Mouse (Mus musculus) stomach, embryonic 14.5 days (tissue): ENCODE data around the gene Zdhhc20. TPM values are rescaled to one million over a fixed set of nuclear protein-coding genes. Genes with fewer than 3 reads are reported as not detected.
"Not testable (repeated sequence)": the region's sequence is repeated elsewhere in the genome, so short reads cannot be mapped to it uniquely, and the experiment has no call there.

Experiments used
- ATAC-seq: fragments of 200-750 bp; cut with Nextera tagmentation; 2 replicates; pipeline ENCODE4 v1.8.0; 2017; ENCODE audit warnings: low read depth, moderate TSS enrichment; ENCODE audit not compliant: insufficient number of reproducible peaks, insufficient read depth, low FRiP score
- H3K27ac ChIP-seq: fragments of 300-500 bp; sonication (generic); 2 replicates; pipeline ENCODE4 v1.5.1; 2014; ENCODE audit warnings: mild to moderate bottlenecking, low read length, moderate library complexity, mixed read lengths
- H3K27me3 ChIP-seq: fragments of 300-500 bp; sonication (generic); 2 replicates; pipeline ENCODE4 v1.6.1; 2014; ENCODE audit warnings: low read length, control low read depth, mixed read lengths; ENCODE audit not compliant: control insufficient read depth, insufficient read depth
- H3K36me3 ChIP-seq: fragments of 300-500 bp; sonication (generic); 2 replicates; pipeline ENCODE4 v1.6.1; 2014; ENCODE audit warnings: mild to moderate bottlenecking, control low read depth, low read length, moderate library complexity, mixed read lengths; ENCODE audit not compliant: control insufficient read depth, insufficient read depth
- H3K4me1 ChIP-seq: fragments of 300-500 bp; sonication (generic); 2 replicates; pipeline ENCODE4 v1.6.1; 2014; ENCODE audit warnings: low read length, control low read depth, mixed read lengths; ENCODE audit not compliant: control insufficient read depth, insufficient read depth
- H3K4me2 ChIP-seq: fragments of 300-500 bp; sonication (generic); replicated peaks from 2 replicates; pipeline ENCODE4 v1.6.1; 2014; ENCODE audit warnings: low read depth, low read length, control low read depth
- H3K4me3 ChIP-seq: fragments of 300-500 bp; sonication (generic); 2 replicates; pipeline ENCODE4 v1.5.1; 2014; ENCODE audit warnings: low read depth, low read length, control low read depth
- H3K9ac ChIP-seq: fragments of 300-500 bp; sonication (generic); replicated peaks from 2 replicates; pipeline ENCODE4 v1.6.1; 2014; ENCODE audit warnings: low read depth, mild to moderate bottlenecking, control low read depth, low read length, moderate library complexity, mixed read lengths
- H3K9me3 ChIP-seq: fragments of 300-500 bp; sonication (generic); 2 replicates; pipeline ENCODE4 v1.6.1; 2016; ENCODE audit warnings: low read depth, low read length, control low read depth; ENCODE audit not compliant: control insufficient read depth
- WGBS: fragments of 180-500 bp; shearing (Covaris S2); extraction: QIAGEN DNeasy Blood & Tissue Kit; methylation state at CpG from one replicate; pipeline ENCODE4 v1.1.7; 2014; 5-methylcytosine and 5-hydroxymethylcytosine counted together
- polyA plus RNA-seq: library from polyadenylated mRNA; unstranded; fragments of >200 nt; fragmentation: Nextera tagmentation; extraction: Ambion mirVana; gene quantifications from 2 replicates; pipeline ENCODE4 v1.2.1, GENCODE M21; 2014

Gene Zdhhc20
- polyA plus RNA-seq, 1 experiment from 2014 or later: 75.8 TPM

DNA sequence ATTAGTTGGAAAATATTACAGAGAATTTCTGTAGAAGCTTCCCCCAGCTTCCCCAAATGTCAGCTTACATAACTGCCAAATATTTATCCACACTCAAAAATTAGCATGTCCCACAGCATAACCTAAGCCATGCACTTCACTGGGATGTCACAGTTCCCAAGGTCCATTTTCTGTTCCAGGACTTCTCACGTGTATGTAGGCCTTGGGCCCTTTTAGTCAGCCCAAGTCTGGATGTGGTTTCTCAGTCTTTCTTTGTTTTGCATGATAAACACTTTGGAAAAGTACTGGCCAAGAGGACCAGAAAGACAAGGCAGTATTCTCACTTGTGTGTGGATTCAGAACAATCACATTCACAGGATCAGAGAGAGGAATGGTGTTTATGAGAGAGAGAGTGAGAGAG is 11.9 kb upstream of the Zdhhc20 start:
- H3K27ac ChIP-seq: no peak overlapping the region
- H3K4me2 ChIP-seq: no peak overlapping the region
- H3K27me3 ChIP-seq: no peaks in the 10 kb centered on the region
- H3K9me3 ChIP-seq: no peaks in the 10 kb centered on the region
- no peaks in the 10 kb centered on the region for H3K36me3 ChIP-seq
- no peak overlapping the region for H3K4me3 ChIP-seq
- WGBS: 72% methylated on average over 1 of the region's 1 CpGs
- no peak for ATAC-seq
- H3K4me1 ChIP-seq: no peaks in the 10 kb centered on the region
- H3K9ac ChIP-seq: no peak overlapping the region

DNA sequence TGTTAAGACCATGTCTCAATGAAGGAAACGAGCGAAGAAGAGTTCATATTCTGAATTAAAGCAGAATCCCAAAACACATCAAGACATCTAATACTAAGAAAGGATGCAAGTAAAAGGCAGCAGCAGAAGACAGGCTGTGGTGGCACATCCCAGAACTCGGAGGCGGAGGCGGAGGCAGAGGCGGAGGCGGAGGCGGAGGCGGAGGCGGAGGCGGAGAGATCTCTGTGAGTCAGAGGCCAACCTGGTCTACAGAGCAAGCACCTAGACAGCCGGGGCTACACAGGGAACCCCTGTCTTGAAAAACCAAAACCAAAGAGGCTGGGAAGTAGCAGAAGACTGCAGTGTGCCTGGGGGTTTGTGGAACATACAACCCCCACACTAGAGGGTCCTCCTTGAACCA is 6.8 kb upstream of the Zdhhc20 start:
- H3K4me1 ChIP-seq: no peaks in the 10 kb centered on the region
- no peaks in the 10 kb centered on the region for H3K9me3 ChIP-seq
- no peak overlapping the region for H3K9ac ChIP-seq
- H3K4me3 ChIP-seq: no peak overlapping the region
- no peak for ATAC-seq
- H3K4me2 ChIP-seq: no peak overlapping the region
- H3K27me3 ChIP-seq: no peaks in the 10 kb centered on the region
- no peak overlapping the region for H3K27ac ChIP-seq
- 98% methylated on average over 12 of the region's 12 CpGs for WGBS
- H3K36me3 ChIP-seq: no peaks in the 10 kb centered on the region

DNA sequence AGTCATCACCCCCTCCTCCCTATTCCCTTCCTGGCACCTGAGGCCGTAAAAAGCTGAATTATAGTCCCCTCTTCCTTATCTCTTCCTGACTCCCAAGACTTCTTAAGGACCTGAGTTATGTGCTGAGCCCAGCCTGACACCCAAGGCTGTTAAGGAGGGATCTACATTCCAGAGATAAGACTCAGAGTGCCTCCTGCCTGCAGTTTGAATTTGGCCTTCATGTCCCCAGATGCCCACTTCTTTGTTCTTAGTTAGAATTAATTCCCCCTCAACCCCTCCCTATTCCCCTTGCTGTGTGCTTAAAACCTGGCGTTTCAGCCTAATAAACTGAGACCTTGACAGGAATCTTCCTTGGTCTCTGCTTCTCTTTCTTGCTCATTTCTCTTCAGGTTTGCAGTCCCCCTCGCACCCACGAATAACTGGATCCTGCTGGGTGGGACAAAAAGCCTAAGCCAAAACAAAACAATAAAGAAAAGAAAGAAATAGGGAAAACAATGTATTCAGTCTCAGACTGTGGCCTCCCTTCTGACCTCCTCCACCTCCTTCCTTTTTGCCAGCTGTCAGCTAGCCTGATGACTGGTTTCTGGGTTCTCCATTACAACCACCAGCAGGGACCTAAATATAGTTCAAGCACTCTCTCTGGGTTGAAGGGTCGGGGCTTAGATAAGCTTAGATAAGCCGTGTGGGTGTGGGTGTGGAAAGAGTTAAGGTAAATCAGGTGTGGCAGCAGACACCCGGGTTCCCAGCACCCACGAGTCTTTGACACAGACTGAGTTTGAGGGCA is 6.2 kb upstream of the Zdhhc20 start:
- WGBS: 71% methylated on average over 8 of the region's 8 CpGs
- not testable (repeated sequence) for H3K9me3 ChIP-seq, H3K9ac ChIP-seq, H3K36me3 ChIP-seq, H3K27ac ChIP-seq, H3K4me2 ChIP-seq, H3K4me3 ChIP-seq, H3K4me1 ChIP-seq, H3K27me3 ChIP-seq, ATAC-seq

DNA sequence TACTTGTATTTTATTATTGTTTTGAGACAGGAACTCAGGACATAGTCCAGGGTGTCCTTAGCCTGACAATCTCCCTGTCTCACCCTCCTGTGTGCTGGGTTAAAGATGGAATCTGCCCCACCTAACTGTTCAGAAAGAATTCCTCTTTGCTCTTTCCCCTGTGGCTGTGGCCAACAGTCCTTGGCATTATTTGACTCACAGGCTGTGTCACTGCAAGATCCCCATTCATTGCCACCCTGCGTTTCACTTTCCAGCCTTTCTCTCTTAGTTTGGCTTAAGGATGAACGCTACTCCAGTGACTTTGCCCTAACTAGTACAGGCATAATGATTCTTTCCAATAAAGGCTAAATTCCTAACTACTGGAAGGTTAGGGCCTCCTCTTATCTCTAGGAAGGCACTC is 4.3 kb upstream of the Zdhhc20 start:
- Histone ChIP-seq H3K36me3 (no peaks in the 10 kb centered on the region), H3K27me3 (no peaks in the 10 kb centered on the region), H3K4me1 (no peaks in the 10 kb centered on the region), H3K4me2 (no peak overlapping the region), H3K9ac (no peak overlapping the region), H3K9me3 (no peaks in the 10 kb centered on the region), H3K27ac (no peak overlapping the region), H3K4me3 (no peak overlapping the region)
- ATAC-seq: no peak
- 85% methylated on average over 2 of the region's 2 CpGs for whole genome bisulfite sequencing

DNA sequence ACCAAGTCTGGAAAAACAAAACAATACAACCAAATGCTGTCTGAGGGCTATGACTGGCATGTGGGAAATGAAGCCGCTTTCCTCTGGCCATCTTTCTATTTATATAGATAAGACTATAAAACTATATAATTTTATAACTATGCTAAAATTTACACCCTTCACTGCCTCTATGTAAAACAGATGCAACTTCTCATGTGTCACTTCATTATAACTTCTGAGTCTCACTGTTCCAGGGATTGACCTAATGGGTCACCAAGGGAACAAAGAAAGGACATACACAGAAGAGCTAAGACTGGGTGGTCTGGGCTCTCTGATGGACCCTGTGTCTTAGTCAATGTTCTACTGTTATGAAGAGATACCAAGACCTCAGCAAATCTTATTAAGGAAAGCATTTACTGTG is 2.9 kb upstream of the Zdhhc20 start:
- H3K27ac ChIP-seq: no peak overlapping the region
- no peak overlapping the region for H3K4me3 ChIP-seq
- no peaks in the 10 kb centered on the region for H3K27me3 ChIP-seq
- H3K4me1 ChIP-seq: peaks cover 3% of the 10 kb centered on the region; the same call in 1 of the 2 replicates
- no peak overlapping the region for H3K9ac ChIP-seq
- WGBS: 100% methylated on average over 1 of the region's 1 CpGs
- no peak for ATAC-seq
- no peak overlapping the region for H3K4me2 ChIP-seq
- no peaks in the 10 kb centered on the region for H3K9me3 ChIP-seq
- no peaks in the 10 kb centered on the region for H3K36me3 ChIP-seq

DNA sequence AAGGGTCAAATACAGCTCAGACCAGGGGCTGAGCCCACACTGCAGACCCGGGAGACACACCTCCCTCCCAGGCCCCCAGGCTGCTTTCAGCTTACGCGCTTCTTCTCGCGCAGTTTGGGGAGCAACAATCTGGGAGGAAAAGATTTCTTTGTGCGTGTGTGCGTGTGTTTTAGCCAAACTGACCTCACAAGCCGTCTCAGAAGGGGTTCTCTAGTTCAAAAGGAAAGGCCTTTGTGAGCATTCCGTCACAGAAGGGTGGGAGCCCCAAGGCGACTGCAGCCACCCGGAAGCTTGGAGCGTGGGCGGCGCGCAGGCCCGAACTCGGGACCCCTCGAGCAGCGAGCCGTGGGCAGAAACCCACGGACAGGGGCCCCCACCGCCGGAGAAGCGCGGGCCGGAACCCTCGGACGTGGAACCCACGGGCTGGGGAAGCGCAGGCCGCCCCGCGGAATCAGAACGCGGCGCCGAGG is 500 bp downstream of the Zdhhc20 start:
- Histone ChIP-seq H3K4me2 (peak overlapping the region; percentile 54), H3K4me3 (peak overlapping the region; percentile 96), H3K9me3 (no peaks in the 10 kb centered on the region), H3K27me3 (no peaks in the 10 kb centered on the region), H3K36me3 (no peaks in the 10 kb centered on the region), H3K27ac (peak overlapping the region; percentile 87), H3K9ac (peak overlapping the region; percentile 93), H3K4me1 (peaks cover 5% of the 10 kb centered on the region; the same call in 1 of the 2 replicates)
- under 1% methylated on average over 37 of the region's 37 CpGs for WGBS
- ATAC-seq: peak; percentile 7; the same call in 1 of the 2 replicates

DNA sequence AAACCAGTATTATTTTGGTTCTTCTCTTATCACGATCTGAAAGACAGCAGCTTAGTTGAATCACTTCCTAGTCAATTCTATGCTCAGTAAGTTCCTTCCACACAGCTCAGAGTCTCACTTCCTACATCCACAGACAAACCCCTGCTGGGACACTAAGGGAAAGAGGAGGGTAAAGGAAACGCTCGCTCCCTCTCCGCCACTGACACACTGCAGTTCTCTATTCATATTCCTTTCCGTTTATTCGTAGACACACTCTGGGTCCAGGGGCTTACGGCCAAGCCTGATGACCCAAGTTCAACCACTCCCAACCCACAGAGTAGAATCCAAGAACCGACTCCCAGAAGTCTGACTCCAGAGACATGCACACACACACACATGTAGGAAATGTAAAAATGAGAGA is 2.9 kb downstream of the Zdhhc20 start:
- Histone ChIP-seq H3K4me1 (peaks cover 12% of the 10 kb centered on the region), H3K4me3 (no peak overlapping the region), H3K9me3 (no peaks in the 10 kb centered on the region), H3K9ac (no peak overlapping the region), H3K36me3 (no peaks in the 10 kb centered on the region), H3K4me2 (no peak overlapping the region), H3K27ac (no peak overlapping the region), H3K27me3 (no peaks in the 10 kb centered on the region)
- 67% methylated on average over 8 of the region's 8 CpGs for WGBS
- no peak for ATAC-seq

DNA sequence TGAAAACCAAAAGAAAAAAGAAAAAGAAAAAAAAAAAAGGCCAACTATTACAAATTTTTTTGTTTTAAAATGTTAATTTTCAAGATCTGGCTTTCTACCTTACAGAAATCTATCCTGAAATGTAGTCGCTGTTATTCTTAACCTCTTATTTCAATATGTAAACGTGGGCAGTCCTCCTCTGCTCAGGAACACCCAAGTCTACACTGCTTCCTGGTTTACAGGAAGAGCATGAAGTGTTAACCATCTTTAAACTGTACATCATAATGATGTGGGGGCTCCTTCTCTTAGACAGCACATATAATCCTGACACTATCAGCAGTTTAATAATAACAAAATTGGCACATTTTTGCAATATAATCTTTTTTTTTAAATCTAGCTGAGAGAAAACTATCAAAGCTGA is 4.0 kb downstream of the Zdhhc20 start:
- no peaks in the 10 kb centered on the region for H3K27me3 ChIP-seq

DNA sequence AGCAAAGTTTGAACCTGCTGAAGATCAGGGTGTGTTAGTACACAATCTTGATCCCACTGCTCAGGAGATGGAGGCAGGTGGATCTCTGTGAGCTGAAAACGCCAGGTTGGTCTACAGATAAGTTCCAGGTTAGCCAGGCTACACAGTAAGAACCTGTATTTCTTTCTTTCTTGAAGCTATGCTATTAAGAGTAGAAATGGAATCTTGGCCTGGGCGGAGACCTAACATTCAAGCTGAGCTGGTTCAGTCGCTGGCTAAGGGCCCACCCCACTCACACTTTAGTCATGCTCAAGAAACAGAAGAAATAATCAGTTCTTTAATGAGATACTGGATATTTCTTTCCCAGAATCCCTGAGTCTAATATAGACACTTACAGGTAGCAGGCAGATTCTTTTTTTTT is 6.7 kb downstream of the Zdhhc20 start:
- H3K27ac ChIP-seq: no peak overlapping the region

More for the DNA sequence above, 4.0 kb downstream of the Zdhhc20 start:
- H3K4me1 ChIP-seq: peaks cover 14% of the 10 kb centered on the region
- H3K9ac ChIP-seq: no peak overlapping the region
- H3K4me3 ChIP-seq: no peak overlapping the region
- H3K4me2 ChIP-seq: no peak overlapping the region
- ATAC-seq: no peak
- H3K9me3 ChIP-seq: no peaks in the 10 kb centered on the region
- H3K27ac ChIP-seq: no peak overlapping the region
- H3K36me3 ChIP-seq: no peaks in the 10 kb centered on the region
- WGBS: 89% methylated on average over 2 of the region's 2 CpGs

More for the DNA sequence above, 6.7 kb downstream of the Zdhhc20 start:
- Histone ChIP-seq H3K27me3 (no peaks in the 10 kb centered on the region), H3K9me3 (no peaks in the 10 kb centered on the region), H3K4me3 (no peak overlapping the region), H3K4me1 (peaks cover 12% of the 10 kb centered on the region), H3K9ac (no peak overlapping the region), H3K36me3 (no peaks in the 10 kb centered on the region), H3K4me2 (no peak overlapping the region)
- peak; percentile 36; the same call in 1 of the 2 replicates for ATAC-seq
- WGBS: 75% methylated on average over 3 of the region's 3 CpGs
